Mouse (Mus musculus): Measurements from ENCODE around the gene Armh4.
"Not testable (repeated sequence)": the region's sequence is repeated elsewhere in the genome, so short reads cannot be mapped to it uniquely, and the experiment has no call there.

Gene Armh4

DNA sequence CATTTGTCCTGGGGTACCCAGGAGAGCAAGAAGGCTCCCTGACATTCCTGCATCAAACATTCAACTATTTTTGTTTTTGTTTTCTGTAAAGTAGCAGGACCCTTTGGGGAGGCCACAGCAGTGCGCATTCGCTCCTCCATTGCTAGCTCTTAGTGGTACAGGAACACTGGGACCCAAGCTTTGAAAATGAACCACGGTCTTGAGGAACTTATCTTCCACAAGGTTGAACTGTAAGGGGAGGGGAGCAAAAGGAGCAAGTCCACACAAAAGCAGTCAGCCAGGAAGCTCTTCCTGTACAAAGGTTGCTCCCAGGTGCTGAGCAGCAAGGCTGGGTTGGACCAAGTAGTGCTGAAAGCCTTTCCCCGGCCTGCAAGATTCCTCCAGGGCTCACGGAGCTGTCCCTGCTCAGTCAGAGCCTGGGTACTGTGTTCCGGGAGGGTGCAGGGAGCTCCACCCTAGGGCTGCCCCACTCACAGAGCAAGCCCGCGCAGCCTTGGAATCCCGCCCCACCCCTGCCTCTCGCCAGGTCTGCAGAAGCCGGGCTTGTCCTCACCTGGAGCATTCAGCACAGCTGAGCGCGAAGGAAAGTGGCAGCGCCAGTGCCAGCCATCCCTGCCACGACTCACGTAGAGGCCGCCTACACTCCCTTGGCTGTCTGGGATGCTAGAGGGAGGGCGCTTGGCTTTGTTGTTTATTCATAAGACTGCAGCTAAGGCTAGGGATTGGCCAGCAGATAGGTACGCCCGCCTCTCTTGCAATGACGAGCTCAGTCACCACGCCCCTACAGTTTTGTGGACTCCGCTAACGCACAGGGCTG, at the start of gene Armh4:
Gene Armh4 (minus strand): TSS at position 669 of the 817 bp plus-strand sequence.
- peak; percentile 70 for DNase-seq (ENCODE audit: low read depth, low spot score)

- peak; percentile 70 for DNase-seq (ENCODE audit: low read depth, low spot score)
Observed at GRCm38 (mm10) chr14:49829192-49830171, 46.3 kb upstream of the Armh4 start.

- DNase-seq (ENCODE audit: low read depth, low spot score) = not testable (repeated sequence)
Observed at GRCm38 (mm10) chr14:49819721-49820440, 36.7 kb upstream of the Armh4 start.

DNA sequence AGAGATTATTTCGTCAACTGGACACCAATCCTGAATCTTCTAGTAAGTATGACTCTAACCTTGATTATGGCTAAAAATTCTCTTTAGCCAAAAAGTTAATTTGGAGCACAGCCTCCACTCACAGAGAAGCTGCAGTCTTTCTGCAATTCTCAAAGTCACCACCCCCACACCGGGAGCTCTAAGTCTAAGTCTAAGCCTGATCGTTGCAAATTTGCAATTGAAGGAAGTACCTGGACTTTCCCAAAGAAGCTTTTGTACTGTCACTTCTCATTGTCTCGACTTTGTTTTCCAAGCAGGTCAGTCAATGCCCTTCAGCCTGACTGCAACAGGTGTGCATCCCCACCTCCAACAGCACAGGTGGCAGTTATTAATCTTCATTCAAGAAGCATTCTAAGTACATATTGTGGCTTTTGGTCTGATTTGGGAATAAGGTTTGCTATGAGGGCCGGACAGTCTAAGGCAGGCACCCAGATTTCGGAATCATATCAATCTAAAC, 35.6 kb upstream of the Armh4 start:
- DNase-seq (ENCODE audit: low read depth, low spot score) = peak; percentile 29

DNA sequence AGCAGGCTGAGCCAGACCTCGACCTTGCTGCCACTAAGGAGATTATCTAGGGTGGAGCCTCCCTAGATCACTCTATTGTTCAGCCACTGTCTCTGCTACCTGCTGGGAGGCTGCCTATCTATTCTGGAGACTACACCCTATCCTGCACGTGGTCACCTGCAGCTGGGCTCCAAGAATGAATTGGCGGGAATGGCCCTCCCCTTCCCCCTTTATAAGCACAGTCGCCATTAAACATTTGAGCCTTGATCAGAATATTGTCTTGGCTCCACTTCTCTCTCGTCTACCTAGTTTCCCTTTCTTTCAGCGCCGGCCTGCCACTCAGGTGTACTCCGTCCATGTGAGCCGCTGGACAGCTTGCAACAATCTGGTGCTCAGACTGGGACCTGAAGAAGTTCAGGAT, 29.8 kb upstream of the Armh4 start:
- not testable (repeated sequence) for DNase-seq (ENCODE audit: low read depth, low spot score)

DNA sequence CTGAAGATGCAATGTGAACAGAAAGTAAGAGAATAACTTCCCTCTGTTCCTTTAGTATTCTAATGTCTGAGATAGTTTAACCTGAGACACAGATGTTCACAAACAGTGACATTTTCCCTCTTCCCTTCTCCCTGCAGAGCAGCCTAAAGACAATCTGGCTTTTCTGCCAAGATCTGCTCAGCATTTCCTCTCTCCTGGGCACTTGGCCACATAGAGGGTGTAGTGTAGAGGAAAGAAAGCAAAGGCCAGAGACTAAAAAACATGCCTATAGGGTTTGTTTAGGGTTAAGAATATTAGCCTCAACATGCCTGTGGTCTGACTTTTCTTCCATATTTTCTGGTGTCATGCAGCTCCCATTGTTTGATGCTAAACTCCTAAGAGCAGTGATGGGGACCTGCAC, 21.9 kb upstream of the Armh4 start:
- DNase-seq (ENCODE audit: low read depth, low spot score) = not testable (repeated sequence)

DNA sequence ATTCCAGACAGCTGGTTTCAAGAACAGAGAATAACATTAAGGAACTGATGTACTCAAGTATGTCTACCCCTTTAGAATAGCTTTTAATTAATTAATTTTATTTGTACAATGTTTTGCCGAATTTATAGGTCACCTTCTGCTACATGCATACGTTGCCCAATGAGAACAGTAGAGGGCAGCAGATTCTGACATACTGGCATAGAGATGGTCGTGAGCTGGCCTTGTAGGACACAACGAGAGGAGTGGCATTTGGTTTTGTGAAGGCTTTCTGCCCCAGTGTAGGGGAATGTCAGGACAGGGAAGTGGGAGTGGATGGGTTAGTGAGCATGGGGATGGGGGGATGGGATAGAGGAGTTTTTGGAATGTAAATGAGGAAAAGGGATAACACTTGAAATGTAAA, 18.3 kb upstream of the Armh4 start:
- DNase-seq (ENCODE audit: low read depth, low spot score) = no peak

- no peak for DNase-seq (ENCODE audit: low read depth, low spot score)
Observed at GRCm38 (mm10) chr14:49793948-49794347, 10.8 kb upstream of the Armh4 start.

GRCm38 (mm10) chr14:49790542-49790941, 7.4 kb upstream of the Armh4 start:
- DNase-seq (ENCODE audit: low read depth, low spot score) = no peak

DNA sequence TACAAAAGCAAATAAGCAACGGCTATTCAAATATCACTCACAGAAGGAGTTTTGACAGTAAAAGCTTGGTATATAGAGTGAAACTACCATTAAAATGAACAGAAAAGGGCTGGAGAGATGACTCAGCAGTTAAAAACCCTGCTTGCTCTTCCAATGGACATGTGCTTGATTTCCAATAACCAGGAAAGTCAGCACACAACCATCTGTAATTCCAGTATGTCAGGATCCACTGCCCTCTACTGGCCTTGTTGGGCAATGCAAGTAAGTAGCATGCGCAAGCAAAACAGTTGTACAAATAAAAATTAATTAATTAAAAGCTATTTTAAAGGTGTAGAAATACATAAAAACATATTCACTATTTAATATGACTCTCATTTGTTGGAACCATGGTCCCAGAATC, 2.6 kb upstream of the Armh4 start:
- DNase-seq (ENCODE audit: low read depth, low spot score) = no peak

DNA sequence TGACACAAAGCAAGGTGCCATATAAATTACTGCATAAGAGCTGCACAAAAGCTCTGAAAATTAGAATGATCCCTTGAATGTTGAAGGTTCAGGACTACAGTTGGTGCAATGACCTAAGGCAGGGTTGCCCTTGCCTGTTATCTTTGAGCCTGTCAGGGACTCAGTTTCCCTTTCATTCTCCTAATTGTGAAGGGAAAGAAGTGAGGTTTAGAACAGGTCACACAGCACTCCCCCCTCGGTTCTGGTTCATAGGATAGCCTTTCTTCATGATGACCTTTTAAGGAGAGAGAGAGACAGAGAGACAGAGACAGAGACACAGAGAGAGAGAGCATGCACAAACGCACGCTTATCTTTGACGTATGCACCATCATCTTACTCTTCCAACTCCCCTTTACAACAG, 683 bp upstream of the Armh4 start:
- no peak for DNase-seq (ENCODE audit: low read depth, low spot score)

GRCm38 (mm10) chr14:49780416-49780815, 2.8 kb downstream of the Armh4 start:
- no peak for DNase-seq (ENCODE audit: low read depth, low spot score)

DNA sequence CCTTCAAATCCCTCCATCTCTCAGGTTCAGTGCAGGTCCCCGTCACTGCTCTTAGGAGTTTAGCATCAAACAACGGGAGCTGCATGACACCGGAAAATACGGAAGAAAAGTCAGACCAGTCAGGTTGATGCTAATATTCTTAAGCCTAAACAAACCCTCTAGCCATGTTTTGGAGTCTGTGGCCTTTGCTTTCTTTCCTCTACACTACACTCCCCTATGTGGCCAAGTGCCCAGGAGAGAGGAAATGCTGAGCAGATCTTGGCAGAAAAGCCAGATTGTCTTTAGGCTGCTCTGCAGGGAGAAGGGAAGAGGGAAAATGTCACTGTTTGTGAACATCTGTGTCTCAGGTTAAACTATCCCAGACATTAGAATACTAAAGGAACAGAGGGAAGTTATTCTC, 5.6 kb downstream of the Armh4 start:
- not testable (repeated sequence) for DNase-seq (ENCODE audit: low read depth, low spot score)

DNA sequence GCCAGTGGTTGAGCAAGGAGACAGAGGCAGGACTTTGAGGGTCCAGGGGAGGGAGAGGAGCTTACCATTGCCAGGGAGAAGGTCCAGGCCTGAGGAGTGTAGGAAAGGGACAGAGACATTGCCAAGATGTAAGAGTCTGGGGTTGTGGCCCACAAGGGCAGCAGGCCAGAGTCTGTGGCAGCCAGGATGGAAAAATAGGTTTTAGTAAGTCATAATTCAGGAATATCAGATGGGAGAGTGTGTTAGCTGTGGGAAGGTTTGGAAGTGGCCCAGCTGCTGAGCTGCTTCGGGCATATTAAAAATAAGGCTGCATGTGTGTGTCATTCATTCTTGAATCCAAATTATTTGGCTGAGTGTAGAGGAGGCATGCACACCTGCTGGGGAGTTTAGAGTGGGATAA, 11.4 kb downstream of the Armh4 start:
- no peak for DNase-seq (ENCODE audit: low read depth, low spot score)

DNA sequence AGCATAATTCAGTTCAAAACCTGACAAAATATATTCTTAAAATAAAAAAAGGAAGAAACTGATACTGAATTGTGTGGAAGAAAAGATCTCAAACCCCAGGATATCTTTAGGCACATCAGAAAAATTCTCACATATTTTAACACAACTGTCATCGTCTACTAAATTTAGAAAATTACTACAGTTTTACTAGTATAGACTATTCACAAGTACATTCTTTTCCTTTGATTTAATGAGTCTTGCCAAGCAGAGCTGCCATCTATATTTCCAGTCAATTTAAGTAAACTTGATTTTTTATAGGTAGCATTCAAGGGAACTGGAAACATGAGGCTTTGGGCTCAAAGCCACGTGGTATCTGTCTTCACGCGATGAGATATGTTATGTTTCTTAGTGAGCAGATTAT, 16.6 kb downstream of the Armh4 start:
- DNase-seq (ENCODE audit: low read depth, low spot score) = no peak

GRCm38 (mm10) chr14:49755845-49756244, 27.3 kb downstream of the Armh4 start:
- no peak for DNase-seq (ENCODE audit: low read depth, low spot score)

- no peak for DNase-seq (ENCODE audit: low read depth, low spot score)
Observed at GRCm38 (mm10) chr14:49752614-49753013, 30.6 kb downstream of the Armh4 start.

DNA sequence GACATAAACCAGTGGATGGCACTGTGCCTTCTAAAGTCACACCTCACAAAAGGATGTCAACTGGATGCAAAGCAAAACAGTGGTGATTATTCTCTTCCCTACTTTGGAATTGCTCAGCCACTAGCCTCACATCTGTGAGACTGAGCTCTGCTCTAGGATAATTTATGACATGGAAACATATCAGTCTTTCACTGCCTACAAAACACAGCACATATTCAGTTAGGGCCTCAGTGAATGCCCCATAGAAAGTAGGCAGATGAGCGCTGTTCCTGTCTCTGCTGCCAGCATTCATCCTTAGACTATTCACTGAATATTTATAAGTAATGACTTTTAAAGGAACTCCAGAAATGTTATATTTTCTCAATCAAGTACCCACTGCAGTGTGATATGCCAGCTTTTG, 37.3 kb downstream of the Armh4 start:
- no peak for DNase-seq (ENCODE audit: low read depth, low spot score)

- no peak for DNase-seq (ENCODE audit: low read depth, low spot score)
Observed at GRCm38 (mm10) chr14:49743946-49744526, 39.1 kb downstream of the Armh4 start.

GRCm38 (mm10) chr14:49739328-49739727, 43.9 kb downstream of the Armh4 start:
- DNase-seq (ENCODE audit: low read depth, low spot score) = no peak

DNA sequence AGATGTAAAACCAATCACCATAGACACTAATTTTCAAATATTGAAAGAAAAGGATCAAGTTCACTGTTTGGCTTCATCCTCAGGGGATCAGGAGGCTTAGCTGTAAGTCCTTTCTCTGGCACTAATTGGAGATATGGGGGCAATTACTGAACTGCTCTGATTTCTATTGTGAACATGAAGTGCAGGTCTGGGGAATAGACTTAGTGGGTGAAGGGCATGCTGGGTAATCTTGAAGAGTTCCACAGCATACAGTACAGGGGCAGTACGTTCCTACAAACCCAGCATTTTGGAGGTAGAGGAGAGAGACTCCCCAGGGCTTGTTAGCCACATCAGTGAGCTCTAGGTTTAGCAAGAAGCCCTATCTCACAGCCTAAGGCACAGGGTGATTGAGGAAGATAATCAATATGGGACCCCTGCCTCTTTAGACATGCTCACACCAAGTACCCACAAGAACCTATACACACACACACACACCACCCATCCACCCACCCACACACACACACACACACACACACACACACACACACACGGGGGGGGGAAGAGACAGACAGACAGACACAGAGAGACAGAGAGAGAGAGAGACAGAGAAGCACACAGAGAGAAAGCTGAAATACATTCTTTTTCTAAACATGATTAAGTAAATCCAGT, 44.6 kb downstream of the Armh4 start:
- no peak for DNase-seq (ENCODE audit: low read depth, low spot score)
